Mouse (Mus musculus) kidney, postnatal 10 days (tissue): ENCODE measurements around the gene Zkscan3.
A peak's percentile ranks its signal among the peaks of the same experiment; 100 is the strongest.

Experiments
- DNase-seq: peaks from one replicate; pipeline ENCODE4 v3.0.0; 2021; ENCODE audit warnings: mixed read lengths

Zkscan3 gene

DNA sequence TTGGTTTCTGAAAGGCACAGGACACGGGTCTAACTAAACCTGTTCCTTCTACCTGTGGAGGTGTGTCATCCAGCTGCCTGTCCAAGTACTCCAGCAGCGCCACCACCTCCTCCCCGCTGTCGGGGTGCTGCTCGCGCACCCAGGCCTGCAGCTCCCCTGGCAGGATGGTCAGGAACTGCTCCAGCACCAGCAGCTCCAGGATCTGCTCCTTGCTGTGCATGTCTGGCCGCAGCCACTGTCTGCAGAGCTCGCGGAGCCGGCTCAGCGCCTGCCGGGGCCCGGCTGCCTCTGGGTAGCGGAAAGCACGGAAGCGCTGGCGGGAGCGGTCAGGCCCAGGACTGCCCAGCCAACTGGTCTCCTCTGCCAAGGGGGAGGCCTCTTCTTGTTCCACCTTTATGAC is 6.5 kb downstream of the Zkscan3 start:
- peak; percentile 48 for DNase-seq

DNA sequence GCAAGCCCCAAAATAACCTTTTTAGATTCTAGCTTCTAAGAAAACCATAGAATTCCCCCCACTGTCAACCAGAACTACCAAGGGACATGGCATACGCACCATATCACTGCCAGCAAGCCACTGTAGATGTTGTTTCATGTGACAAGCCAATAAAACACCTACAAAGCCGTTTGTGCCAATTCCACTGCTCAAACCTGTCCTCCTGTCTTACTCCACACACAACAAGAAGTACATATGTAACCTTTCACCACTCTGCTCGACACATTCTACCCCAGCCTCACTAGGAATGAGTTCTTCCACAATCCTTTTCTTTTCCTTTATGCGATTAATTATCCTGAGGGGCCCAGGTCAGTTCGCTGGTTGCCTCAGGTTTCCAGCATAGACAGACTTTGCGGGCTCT is 6.9 kb downstream of the Zkscan3 start:
- DNase-seq: no peak

DNA sequence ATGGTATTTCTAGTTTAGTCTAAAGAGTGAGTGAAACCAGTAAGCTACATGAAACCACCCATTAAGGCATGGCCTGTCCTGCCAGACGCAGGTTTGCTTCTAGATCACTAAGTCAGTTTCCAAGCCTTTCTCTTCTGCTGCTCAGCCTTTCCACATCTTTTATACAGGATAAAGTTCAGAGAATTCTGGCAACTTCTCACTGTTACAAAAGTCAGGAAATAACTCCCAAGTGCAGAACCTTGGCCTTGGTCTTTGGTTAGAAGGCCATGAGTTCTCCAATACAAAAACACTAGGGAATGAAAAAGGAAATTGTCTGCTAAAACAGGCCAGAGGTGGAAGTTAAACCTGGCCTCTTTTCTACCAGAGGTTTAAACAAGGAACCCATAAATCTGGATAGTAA is 7.3 kb downstream of the Zkscan3 start:
- DNase-seq: no peak

DNA sequence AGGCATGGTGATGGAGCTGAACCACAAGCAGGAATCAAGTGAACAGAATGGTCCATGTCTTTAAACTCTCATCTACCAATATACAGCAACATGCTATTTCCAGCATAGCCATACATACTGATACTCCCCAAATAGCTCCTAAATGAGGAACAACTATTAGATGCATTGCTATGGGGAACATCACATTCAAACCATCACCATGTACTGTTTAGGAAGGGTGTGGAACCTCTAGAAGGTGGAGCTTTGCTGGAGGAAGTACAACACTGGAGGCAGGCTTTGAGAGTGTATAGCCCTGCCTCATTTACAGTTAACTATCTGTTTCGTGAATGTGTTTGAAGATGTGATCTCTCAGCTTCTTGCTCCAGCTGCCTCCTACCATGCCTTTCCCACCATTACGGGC is 24.8 kb downstream of the Zkscan3 start:
- no peak for DNase-seq

DNA sequence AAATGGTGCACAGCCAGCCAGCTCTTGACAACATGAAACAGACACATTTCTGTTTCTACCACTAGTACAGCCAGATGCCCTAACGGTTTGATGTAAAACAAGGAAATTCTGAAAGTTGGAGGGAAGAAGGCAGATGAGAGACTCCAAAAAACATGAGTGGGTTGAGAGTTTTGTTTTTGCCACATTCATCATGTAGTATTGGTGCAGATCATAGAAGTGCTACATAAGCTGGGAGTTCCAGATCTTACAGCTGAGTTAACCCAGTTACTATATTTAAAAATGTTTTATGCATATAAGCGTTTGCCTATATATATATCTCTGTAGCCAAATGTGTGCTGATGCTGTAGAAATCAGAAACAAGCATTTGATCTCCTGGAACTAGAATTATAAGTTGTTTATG is 29.9 kb downstream of the Zkscan3 start:
- no peak for DNase-seq

DNA sequence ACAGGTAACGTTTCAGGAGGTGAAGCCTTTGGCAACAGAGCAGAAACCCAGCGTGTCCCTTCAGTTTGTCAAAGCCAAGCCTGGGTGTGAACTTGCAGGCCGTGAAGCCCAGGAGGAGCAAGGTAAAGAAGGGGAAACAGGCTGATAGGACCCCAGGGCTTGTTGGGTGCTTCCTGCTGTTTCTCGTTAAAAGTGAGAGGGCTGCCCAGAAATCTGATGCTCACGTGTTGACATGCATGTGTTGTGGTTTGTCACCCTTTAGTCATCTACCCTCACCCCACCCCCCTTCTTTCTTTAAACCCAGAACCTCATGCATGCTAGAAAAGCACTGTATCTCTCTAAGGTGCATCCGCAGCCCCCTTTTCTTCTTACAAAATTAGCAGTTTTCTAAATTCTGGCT is 35.9 kb downstream of the Zkscan3 start:
- DNase-seq: no peak

DNA sequence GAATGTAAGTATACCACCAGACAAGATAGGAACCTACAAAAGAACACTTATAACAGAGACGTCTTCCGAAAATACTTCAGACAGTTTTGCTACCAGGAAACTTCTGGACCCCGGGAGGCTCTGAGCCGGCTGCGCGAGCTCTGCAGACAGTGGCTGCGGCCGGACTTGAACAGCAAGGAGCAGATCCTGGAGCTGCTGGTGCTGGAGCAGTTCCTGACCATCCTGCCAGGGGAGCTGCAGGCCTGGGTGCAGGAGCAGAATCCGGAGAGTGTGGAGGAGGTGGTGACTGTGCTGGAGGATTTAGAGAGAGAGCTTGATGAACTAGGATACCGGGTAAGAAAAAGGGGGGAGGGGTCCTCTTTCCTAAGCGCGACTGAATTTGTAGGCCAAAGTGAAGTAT is 38.8 kb downstream of the Zkscan3 start:
- peak; percentile 11 for DNase-seq

DNA sequence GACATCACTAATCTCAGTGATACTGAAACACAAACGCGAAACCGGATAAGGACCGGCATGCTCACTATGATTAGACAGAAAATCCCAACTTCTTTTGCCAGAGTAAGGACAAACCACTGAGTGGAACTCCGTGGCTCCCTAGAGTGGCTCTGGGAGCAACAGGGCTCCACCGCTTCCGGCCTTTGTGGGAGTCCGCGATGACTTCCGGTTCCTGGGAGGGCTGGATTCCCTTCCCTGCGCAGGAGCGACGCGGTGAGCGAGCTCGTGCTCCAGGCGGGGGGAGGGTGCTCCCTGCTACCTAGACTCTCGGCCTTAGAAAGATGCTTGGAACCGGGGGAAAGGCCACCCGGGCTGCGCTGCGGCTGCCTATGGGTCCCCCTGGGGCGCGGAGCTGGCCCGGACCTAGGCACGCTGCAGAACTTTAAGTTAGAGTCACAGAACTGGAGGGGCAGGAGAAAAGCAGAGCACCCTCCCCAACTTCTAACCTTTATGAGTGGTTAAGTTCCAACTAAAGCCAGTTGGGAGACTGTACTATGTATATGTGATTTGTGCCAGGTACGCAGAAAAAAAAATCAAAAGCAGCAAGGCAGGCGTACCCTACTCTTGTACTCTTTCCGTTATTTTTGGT is 39.8 kb downstream of the Zkscan3 start, which contains the start of gene Zscan12:
Zscan12 (plus strand) TSS at position 200 of the 628 bp plus-strand sequence.
- DNase-seq: peak; percentile 94

DNA sequence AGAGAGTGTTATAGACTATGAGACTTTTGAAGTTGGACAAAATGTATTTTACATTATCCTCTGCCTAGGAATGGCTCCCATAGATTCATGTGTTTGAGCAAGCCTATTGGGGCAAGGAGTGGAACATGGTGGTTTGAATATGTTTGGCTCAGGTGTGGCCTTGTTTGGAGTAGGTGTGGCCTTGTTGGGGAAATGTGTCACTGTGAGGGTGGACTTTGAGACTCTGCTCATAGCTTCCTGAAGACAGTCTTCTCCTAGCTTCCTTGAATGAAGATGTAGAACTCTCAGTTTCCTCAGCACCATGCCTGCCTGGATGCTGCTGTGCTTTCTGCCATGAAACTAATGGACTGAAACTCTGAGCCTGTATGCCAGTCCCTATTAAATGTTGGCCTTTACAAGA is 52.0 kb downstream of the Zkscan3 start:
- no peak for DNase-seq

DNA sequence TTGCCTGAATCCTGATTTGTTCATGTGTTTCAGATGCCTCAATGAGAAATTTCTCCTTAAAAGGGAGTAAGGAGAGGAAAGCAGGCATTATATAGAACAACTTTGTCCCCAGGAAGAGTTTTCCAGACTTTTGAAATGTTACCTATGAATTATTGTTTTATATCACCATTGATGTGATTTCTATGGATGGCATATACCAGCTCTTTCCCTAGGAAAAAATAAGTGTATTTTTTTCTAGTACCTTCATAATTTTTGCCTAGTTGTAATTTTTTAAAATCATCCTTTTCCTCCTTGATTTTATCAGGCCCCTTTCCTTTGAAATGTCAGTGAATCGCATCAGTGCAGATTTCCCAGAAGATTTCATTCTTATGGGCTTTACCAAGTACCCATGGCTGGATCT is 55.9 kb downstream of the Zkscan3 start, which contains the start of gene Olfr1367:
Olfr1367 (plus strand) TSS at position 301 of the 400 bp plus-strand sequence.
- no peak for DNase-seq
